Mouse (Mus musculus): ENCODE measurements around the gene Slc4a2.
A peak's percentile ranks its signal among the peaks of the same experiment; 100 is the strongest.
"Not testable (repeated sequence)": the region's sequence is repeated elsewhere in the genome, so short reads cannot be mapped to it uniquely, and the experiment has no call there.

The Slc4a2 gene

GRCm38 (mm10) chr5:24394165-24394894 lies 29.3 kb upstream of the Slc4a2 start:
- peak; percentile 95 to 96 for DNase-seq

DNA sequence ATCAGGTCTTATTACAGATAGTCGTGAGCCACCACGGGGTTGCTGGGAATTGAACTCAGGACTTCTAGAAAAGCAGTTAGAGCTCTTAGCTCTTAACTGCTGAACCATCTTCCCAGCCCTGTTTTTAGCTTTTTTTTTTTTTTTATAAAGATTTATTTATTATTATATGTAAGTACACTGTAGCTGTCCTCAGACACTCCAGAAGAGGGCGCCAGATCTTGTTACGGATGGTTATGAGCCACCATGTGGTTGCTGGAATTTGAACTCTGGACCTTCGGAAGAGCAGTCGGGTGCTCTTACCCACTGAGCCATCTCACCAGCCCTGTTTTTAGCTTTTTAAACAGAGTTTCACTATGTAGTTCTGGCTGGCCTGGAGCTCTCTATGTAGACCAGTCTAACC lies 27.4 kb upstream of the Slc4a2 start:
- DNase-seq, result not testable (repeated sequence)

DNA sequence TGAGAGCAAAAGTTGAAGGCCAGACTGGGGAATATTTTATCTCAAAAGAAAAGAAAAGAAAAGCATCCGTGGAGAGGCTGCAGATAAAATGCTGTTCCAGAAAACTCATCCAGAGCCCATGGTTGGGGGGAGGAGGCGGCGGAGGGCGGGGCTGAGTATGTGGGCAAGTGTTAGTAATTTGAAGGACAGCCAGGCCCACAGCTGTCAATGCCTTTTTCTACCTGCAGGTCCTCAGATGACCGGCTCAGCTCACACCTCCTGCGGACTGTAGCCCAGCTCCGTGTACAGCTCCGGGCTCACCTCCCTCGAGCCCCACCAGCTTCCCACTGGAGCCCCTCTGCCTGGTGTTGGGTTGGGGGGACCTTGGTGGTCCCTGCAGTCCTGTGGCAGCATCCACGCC lies 24.0 kb upstream of the Slc4a2 start:
- no peak for DNase-seq

- peak; percentile 62 to 71 for DNase-seq
Observed at GRCm38 (mm10) chr5:24400362-24400761, 23.3 kb upstream of the Slc4a2 start.

DNA sequence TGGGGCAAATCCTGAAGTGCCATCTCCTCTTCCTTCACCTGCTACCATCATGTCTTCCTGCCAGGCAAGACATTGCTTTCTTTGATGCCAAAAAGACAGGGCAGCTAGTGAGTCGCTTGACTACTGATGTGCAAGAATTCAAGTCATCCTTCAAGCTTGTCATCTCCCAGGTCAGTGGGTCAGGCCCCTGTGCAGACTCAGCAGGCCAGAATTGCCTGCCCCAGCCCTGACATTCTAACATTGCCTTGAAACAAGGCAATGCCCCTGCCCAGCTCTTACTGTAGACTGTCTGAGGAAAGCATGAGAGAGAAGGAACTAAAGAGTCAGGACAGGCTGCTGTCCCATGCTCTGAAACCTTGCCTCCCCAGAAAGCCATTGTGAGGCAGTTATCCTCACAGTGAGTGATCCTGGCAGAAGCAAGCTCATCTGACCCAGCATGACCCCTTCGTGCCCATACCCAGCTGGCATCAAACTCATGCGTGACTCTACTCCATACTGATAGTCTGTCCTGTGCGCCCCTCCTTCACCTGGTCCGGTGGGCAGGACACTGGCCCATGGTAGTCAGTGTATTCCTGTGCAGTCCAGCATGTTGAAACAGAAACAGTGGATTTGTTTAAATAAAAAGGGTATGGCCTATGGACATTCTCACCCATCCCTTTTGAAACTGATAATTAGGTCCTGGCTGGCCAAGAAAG lies 22.6 kb upstream of the Slc4a2 start:
- no peak for DNase-seq

GRCm38 (mm10) chr5:24401969-24402368 lies 21.7 kb upstream of the Slc4a2 start:
- peak; percentile 87 to 92 for DNase-seq

- DNase-seq, result no peak
Observed at GRCm38 (mm10) chr5:24404594-24405360, 18.9 kb upstream of the Slc4a2 start.

- no peak for DNase-seq
Observed at GRCm38 (mm10) chr5:24405389-24405876, 18.2 kb upstream of the Slc4a2 start.

GRCm38 (mm10) chr5:24408651-24409050 lies 15.0 kb upstream of the Slc4a2 start:
- peak in 1 of 2 experiments; percentile 33 for DNase-seq

DNA sequence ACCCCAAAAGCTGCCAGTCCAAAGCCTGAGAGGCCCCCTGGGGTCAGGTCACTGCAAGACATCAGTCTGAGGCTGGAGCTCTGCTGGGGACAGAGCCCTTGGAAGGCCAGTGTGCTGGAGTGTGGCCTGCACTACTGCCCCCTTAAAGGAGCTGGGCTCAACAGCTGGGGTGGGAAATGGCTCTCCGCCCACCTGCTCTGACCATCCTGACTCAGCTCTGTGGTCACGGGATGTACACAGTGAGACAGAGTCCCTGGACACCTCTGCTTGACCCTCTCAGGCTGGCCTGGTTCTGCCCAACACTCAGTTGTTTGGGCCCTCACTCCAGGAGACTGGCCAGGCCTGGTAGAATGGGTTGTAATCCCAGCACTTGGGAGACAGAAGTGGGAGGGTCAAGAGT lies 14.2 kb upstream of the Slc4a2 start:
- no peak for DNase-seq

DNA sequence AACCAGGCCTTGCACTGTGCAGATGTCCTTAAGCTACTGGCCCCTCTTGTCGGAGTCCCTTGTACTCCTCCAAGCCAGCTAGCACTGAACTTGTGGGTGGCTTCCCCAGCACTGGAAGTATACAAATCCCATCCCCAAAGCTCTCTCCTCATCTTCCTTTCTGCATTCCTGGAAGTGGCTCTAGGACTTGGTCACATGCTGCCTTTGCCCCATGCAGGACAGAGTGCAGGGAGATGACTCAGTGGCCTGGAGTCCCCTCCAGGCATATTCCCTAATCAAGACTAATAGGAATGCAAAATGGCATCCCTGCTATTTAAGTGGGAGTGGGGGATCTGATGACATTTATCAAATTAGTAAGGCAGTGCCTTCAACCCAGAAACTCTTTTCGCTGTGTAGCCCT lies 11.6 kb upstream of the Slc4a2 start:
- DNase-seq, result no peak

GRCm38 (mm10) chr5:24413042-24413693 lies 10.5 kb upstream of the Slc4a2 start, which contains the start of gene Asic3:
Asic3 (plus strand) TSS chr5:24413392.
- no peak for DNase-seq

DNA sequence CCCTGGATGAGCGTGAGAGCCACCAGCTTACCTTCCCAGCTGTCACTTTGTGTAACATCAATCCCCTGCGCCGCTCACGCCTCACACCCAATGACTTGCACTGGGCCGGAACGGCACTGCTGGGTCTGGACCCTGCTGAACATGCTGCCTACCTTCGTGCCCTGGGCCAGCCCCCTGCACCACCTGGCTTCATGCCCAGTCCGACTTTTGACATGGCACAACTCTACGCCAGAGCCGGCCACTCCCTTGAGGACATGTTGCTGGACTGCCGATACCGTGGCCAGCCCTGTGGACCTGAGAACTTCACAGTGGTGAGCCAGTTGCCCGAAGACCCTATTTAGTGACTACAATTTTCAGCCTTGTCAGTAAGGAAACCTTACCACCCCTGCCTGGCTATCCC lies 9.7 kb upstream of the Slc4a2 start:
- peak in 1 of 2 experiments; percentile 43 for DNase-seq

DNA sequence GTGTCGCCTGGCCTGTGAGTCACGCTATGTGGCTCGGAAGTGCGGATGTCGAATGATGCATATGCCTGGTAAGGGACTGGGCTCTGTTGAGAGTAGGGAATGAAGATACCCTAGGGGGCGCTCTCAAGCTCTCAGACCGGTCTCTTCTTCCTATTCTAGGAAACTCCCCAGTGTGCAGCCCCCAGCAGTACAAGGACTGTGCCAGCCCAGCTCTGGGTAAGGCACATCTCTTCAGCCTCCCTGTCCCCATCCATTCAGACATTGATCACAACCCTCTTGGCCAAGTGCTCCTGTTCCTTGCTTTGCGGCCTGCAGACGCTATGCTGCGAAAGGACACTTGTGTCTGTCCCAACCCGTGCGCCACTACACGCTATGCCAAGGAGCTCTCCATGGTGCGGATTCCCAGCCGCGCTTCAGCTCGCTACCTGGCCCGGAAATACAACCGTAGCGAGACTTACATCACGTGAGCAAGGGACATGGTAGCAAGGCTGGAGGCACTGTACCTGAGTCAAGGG lies 7.4 kb upstream of the Slc4a2 start:
- DNase-seq, result peak; percentile 84 to 91

DNA sequence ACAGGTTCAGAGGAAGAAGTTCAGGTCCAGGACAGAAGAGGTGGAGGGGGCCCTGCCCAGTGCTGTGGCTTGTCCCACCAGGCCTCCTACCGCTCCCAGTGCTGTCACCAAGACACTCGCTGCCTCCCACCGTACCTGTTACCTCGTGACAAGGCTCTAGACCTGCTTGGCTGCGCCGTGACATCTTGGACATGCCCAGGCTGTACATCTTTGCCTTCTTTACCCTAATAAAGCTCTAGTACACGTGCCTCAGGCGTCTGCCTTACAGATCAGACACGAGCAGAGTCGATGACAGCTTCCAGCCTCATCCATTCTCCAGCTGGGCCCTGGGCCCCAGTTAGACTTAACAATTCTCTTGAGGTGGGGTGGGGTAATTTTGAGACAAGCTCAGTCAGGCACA lies 6.0 kb upstream of the Slc4a2 start:
- DNase-seq, result no peak

- no peak for DNase-seq
Observed at GRCm38 (mm10) chr5:24420381-24420780, 3.3 kb upstream of the Slc4a2 start.

DNA sequence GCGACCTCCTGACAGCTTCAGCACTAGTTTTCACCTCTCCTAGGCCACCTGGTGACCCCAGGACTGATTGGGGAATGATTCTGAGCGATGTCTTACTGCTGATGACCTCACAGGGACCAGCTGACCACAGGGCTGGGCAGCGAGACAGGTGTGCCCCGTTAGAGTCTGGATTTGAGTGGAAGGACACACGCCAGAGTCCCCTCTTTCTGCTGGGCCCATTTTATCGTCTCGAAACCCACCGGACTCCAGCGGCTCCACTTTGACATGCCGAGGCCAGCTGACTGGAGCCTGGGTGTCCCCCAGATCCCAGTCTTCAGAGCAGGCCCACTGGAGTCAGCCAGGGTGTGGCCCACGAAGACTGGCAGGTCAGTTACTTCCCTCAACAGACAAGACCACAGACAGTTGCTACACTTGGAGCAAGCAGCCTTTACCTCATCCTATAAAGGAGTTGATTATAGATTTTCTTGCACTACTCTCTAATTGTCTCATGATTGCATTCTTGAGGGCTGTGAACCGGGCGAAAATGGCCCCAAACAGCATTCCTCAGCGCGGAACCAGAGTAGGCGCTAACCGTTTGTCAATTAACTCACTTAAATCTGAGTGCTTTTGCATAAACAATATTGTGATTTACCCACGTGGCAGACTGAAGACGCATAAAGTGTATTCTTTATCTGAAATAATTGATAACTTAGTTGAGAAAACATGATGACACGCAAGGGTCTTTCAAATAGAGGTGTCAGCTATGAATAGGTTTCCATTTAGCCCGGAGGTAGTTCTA lies 556 bp downstream of the Slc4a2 start:
- no peak for DNase-seq

- peak; percentile 77 to 84 for DNase-seq
Observed at GRCm38 (mm10) chr5:24424861-24425411, 1.3 kb downstream of the Slc4a2 start.

GRCm38 (mm10) chr5:24425421-24426036 lies 1.9 kb downstream of the Slc4a2 start:
- DNase-seq, result peak; percentile 68 to 69

DNA sequence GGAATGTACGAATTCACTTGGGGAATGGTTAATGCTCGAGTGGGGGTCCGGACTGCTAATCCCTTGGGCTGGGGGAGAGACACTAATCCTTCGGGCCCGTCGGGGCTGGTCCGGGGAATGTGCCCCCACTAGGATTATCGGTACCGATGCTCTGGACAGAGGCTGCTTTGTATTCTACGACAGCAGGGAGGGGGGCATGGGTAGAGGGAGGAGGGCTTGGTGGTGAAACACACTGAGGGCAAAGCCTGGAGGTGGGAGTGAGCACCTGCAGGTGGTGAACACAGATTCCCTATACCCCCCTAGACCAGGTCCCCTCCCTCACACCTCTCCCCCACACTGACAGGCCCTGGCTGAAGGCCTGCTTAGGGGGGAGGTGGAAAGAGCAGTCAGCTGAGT lies 2.4 kb downstream of the Slc4a2 start:
- DNase-seq, result no peak

Measured in cerebellum, postnatal 10 days (tissue).